Mouse (Mus musculus): Measurements from ENCODE around the gene Gm4792.

DNA sequence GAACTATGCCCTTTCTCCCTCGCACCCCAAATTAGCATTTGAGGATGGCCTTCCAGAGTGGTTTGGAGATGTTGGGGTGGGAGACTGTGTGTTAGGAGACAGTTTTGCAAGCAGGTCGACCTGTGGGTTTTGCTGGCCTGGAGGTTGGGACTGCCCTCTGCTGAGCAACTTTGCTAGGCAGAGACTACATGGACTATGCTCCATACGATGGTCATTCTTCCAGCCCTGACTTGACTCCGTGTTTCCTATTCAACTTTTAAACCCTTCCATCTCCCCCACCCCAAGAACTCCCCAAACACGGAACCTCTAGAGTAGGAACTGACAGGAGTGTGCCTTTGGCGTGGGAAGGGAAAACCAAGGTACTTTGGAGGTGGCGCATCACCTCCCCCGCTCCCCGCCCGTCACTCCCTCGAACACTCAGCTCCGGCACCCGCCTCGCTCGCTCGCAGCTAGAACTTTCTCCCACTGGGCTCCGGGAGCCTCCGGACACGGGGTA is 13.1 kb upstream of the Gm4792 start, which contains the start of gene Tmcc3:
- TF ChIP-seq CTCF (IDR thresholded peaks at IDR 0.05; ENCODE audit: low read depth, low read length): no peak
- TF ChIP-seq GATA1 (IDR thresholded peaks at IDR 0.05; ENCODE audit: borderline replicate concordance, low read length): no peak
- TF ChIP-seq TAL1 (conservative IDR thresholded peaks at IDR 0.05; ENCODE audit: low read depth, low read length): no peak
